Mouse (Mus musculus) stomach, embryonic 14.5 days (tissue): ENCODE measurements around the gene Cdh23. TPM values are rescaled to one million over a fixed set of nuclear protein-coding genes. Genes with fewer than 3 reads are reported as not detected.

Experiments used
- ATAC-seq: fragments of 200-750 bp; cut with Nextera tagmentation; 2 replicates; pipeline ENCODE4 v1.8.0; 2017; ENCODE audit warnings: low read depth, moderate TSS enrichment; ENCODE audit not compliant: insufficient number of reproducible peaks, insufficient read depth, low FRiP score
- H3K27ac ChIP-seq: fragments of 300-500 bp; sonication (generic); 2 replicates; pipeline ENCODE4 v1.5.1; 2014; ENCODE audit warnings: mild to moderate bottlenecking, low read length, moderate library complexity, mixed read lengths
- H3K27me3 ChIP-seq: fragments of 300-500 bp; sonication (generic); 2 replicates; pipeline ENCODE4 v1.6.1; 2014; ENCODE audit warnings: low read length, control low read depth, mixed read lengths; ENCODE audit not compliant: control insufficient read depth, insufficient read depth
- H3K36me3 ChIP-seq: fragments of 300-500 bp; sonication (generic); 2 replicates; pipeline ENCODE4 v1.6.1; 2014; ENCODE audit warnings: mild to moderate bottlenecking, control low read depth, low read length, moderate library complexity, mixed read lengths; ENCODE audit not compliant: control insufficient read depth, insufficient read depth
- H3K4me1 ChIP-seq: fragments of 300-500 bp; sonication (generic); 2 replicates; pipeline ENCODE4 v1.6.1; 2014; ENCODE audit warnings: low read length, control low read depth, mixed read lengths; ENCODE audit not compliant: control insufficient read depth, insufficient read depth
- H3K4me2 ChIP-seq: fragments of 300-500 bp; sonication (generic); replicated peaks from 2 replicates; pipeline ENCODE4 v1.6.1; 2014; ENCODE audit warnings: low read depth, low read length, control low read depth
- H3K4me3 ChIP-seq: fragments of 300-500 bp; sonication (generic); 2 replicates; pipeline ENCODE4 v1.5.1; 2014; ENCODE audit warnings: low read depth, low read length, control low read depth
- H3K9ac ChIP-seq: fragments of 300-500 bp; sonication (generic); replicated peaks from 2 replicates; pipeline ENCODE4 v1.6.1; 2014; ENCODE audit warnings: low read depth, mild to moderate bottlenecking, control low read depth, low read length, moderate library complexity, mixed read lengths
- H3K9me3 ChIP-seq: fragments of 300-500 bp; sonication (generic); 2 replicates; pipeline ENCODE4 v1.6.1; 2016; ENCODE audit warnings: low read depth, low read length, control low read depth; ENCODE audit not compliant: control insufficient read depth
- WGBS: fragments of 180-500 bp; shearing (Covaris S2); extraction: QIAGEN DNeasy Blood & Tissue Kit; methylation state at CpG from one replicate; pipeline ENCODE4 v1.1.7; 2014; 5-methylcytosine and 5-hydroxymethylcytosine counted together
- polyA plus RNA-seq: library from polyadenylated mRNA; unstranded; fragments of >200 nt; fragmentation: Nextera tagmentation; extraction: Ambion mirVana; gene quantifications from 2 replicates; pipeline ENCODE4 v1.2.1, GENCODE M21; 2014

Gene Cdh23
- polyA plus RNA-seq, 1 experiment from 2014 or later, result 0.71 TPM

- H3K4me2 ChIP-seq, result peak overlapping the region; percentile 18; the same call in 1 of the 2 replicates
- H3K27ac ChIP-seq, result no peak overlapping the region
- 13% methylated on average over 13 of the region's 14 CpGs for WGBS
- H3K9me3 ChIP-seq, result no peaks in the 10 kb centered on the region
- H3K9ac ChIP-seq, result no peak overlapping the region
- no peaks in the 10 kb centered on the region for H3K27me3 ChIP-seq
- H3K4me1 ChIP-seq, result no peaks in the 10 kb centered on the region
- ATAC-seq, result peak; percentile 62; the same call in 1 of the 2 replicates
- H3K36me3 ChIP-seq, result no peaks in the 10 kb centered on the region
- no peak overlapping the region for H3K4me3 ChIP-seq
Measured at GRCm38 (mm10) chr10:60536098-60536811, 160.0 kb downstream of the Cdh23 start.

GRCm38 (mm10) chr10:60532502-60532901 lies 163.8 kb downstream of the Cdh23 start:
- Histone ChIP-seq H3K4me2 (no peak overlapping the region), H3K4me3 (no peak overlapping the region), H3K36me3 (no peaks in the 10 kb centered on the region), H3K9ac (no peak overlapping the region), H3K9me3 (no peaks in the 10 kb centered on the region), H3K27me3 (no peaks in the 10 kb centered on the region), H3K4me1 (no peaks in the 10 kb centered on the region), H3K27ac (no peak overlapping the region)
- no peak for ATAC-seq
- 72% methylated on average over 4 of the region's 4 CpGs for WGBS

GRCm38 (mm10) chr10:60531349-60531748 lies 164.9 kb downstream of the Cdh23 start:
- no peak overlapping the region for H3K4me2 ChIP-seq
- no peaks in the 10 kb centered on the region for H3K9me3 ChIP-seq
- H3K27ac ChIP-seq, result no peak overlapping the region
- H3K36me3 ChIP-seq, result no peaks in the 10 kb centered on the region
- H3K27me3 ChIP-seq, result no peaks in the 10 kb centered on the region
- WGBS, result 18% methylated on average over 2 of the region's 2 CpGs
- H3K4me1 ChIP-seq, result no peaks in the 10 kb centered on the region
- no peak overlapping the region for H3K4me3 ChIP-seq
- no peak for ATAC-seq
- H3K9ac ChIP-seq, result no peak overlapping the region

GRCm38 (mm10) chr10:60530633-60531032 lies 165.7 kb downstream of the Cdh23 start:
- no peak overlapping the region for H3K27ac ChIP-seq
- no peaks in the 10 kb centered on the region for H3K4me1 ChIP-seq
- 64% methylated on average over 10 of the region's 10 CpGs for WGBS
- ATAC-seq, result no peak
- H3K36me3 ChIP-seq, result no peaks in the 10 kb centered on the region
- H3K9ac ChIP-seq, result no peak overlapping the region
- H3K4me3 ChIP-seq, result no peak overlapping the region
- no peaks in the 10 kb centered on the region for H3K27me3 ChIP-seq
- no peaks in the 10 kb centered on the region for H3K9me3 ChIP-seq
- H3K4me2 ChIP-seq, result no peak overlapping the region

GRCm38 (mm10) chr10:60527949-60528348 lies 168.3 kb downstream of the Cdh23 start:
- WGBS, result 80% methylated on average over 7 of the region's 7 CpGs
- Histone ChIP-seq H3K4me3 (no peak overlapping the region), H3K27me3 (no peaks in the 10 kb centered on the region), H3K9ac (no peak overlapping the region), H3K4me2 (no peak overlapping the region), H3K36me3 (no peaks in the 10 kb centered on the region), H3K9me3 (no peaks in the 10 kb centered on the region), H3K27ac (no peak overlapping the region), H3K4me1 (no peaks in the 10 kb centered on the region)
- no peak for ATAC-seq

DNA sequence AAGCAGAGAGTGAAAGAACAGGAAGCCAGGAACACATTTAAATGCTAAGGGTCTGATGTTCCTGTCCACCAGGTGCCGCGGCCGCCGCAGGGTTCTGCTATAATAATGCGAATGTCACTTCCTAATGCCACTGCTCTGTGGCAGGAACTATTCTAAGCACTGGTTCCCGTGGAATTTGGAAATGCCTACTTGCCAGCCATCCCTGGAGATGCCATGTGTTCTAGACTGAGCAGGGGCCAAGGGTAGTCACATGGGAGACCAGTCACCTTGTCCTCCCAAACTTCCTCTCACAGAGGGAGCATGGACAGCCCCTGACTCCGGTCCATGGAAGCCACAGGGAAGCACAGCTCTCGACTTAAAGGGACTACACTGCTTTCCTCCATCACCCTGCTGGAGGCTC lies 171.2 kb downstream of the Cdh23 start:
- no peaks in the 10 kb centered on the region for H3K9me3 ChIP-seq
- H3K36me3 ChIP-seq, result no peaks in the 10 kb centered on the region
- H3K4me1 ChIP-seq, result no peaks in the 10 kb centered on the region
- no peak overlapping the region for H3K9ac ChIP-seq
- H3K4me2 ChIP-seq, result no peak overlapping the region
- whole genome bisulfite sequencing, result 78% methylated on average over 8 of the region's 8 CpGs
- ATAC-seq, result no peak
- H3K27me3 ChIP-seq, result no peaks in the 10 kb centered on the region
- H3K4me3 ChIP-seq, result no peak overlapping the region
- no peak overlapping the region for H3K27ac ChIP-seq

GRCm38 (mm10) chr10:60516286-60516685 lies 180.0 kb downstream of the Cdh23 start:
- no peaks in the 10 kb centered on the region for H3K9me3 ChIP-seq
- H3K36me3 ChIP-seq, result no peaks in the 10 kb centered on the region
- no peak overlapping the region for H3K4me3 ChIP-seq
- no peaks in the 10 kb centered on the region for H3K27me3 ChIP-seq
- no peak for ATAC-seq
- H3K27ac ChIP-seq, result no peak overlapping the region
- no peaks in the 10 kb centered on the region for H3K4me1 ChIP-seq
- no peak overlapping the region for H3K9ac ChIP-seq
- WGBS, result 85% methylated on average over 11 of the region's 11 CpGs
- no peak overlapping the region for H3K4me2 ChIP-seq

DNA sequence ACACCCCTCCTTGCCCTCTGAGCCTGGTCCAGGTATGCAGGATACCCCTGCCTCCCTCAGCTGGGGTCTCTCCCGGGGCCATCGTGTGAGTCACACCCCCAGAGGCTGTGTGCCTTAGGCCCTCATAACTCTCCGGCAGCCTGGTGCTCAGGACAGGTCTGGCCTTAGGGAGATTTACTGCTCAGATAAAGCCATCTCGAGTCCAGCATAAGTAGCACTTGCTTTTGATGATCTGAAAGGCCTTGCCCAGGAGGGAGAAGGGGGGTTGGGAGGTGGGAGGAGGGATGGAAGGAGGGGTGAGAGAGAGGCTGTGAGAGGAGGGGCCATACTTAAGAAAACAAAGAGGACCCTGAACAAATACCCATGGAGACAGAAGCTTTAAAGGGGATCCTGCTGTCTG lies 197.8 kb downstream of the Cdh23 start:
- no peak overlapping the region for H3K9ac ChIP-seq
- no peak overlapping the region for H3K27ac ChIP-seq
- ATAC-seq, result no peak
- H3K4me3 ChIP-seq, result no peak overlapping the region
- no peaks in the 10 kb centered on the region for H3K36me3 ChIP-seq
- no peaks in the 10 kb centered on the region for H3K9me3 ChIP-seq
- no peak overlapping the region for H3K4me2 ChIP-seq
- no peaks in the 10 kb centered on the region for H3K27me3 ChIP-seq
- 17% methylated on average over 4 of the region's 4 CpGs for WGBS
- no peaks in the 10 kb centered on the region for H3K4me1 ChIP-seq

GRCm38 (mm10) chr10:60495070-60495469 lies 201.2 kb downstream of the Cdh23 start:
- H3K27ac ChIP-seq, result no peak overlapping the region
- no peak overlapping the region for H3K9ac ChIP-seq
- H3K9me3 ChIP-seq, result no peaks in the 10 kb centered on the region
- no peaks in the 10 kb centered on the region for H3K4me1 ChIP-seq
- H3K36me3 ChIP-seq, result no peaks in the 10 kb centered on the region
- H3K4me3 ChIP-seq, result no peak overlapping the region
- H3K4me2 ChIP-seq, result no peak overlapping the region
- no peaks in the 10 kb centered on the region for H3K27me3 ChIP-seq
- no peak for ATAC-seq
- WGBS, result 29% methylated on average over 6 of the region's 6 CpGs
